19 mouse cellular contexts compared by ENCODE assay signal in the genomic region with DNA sequence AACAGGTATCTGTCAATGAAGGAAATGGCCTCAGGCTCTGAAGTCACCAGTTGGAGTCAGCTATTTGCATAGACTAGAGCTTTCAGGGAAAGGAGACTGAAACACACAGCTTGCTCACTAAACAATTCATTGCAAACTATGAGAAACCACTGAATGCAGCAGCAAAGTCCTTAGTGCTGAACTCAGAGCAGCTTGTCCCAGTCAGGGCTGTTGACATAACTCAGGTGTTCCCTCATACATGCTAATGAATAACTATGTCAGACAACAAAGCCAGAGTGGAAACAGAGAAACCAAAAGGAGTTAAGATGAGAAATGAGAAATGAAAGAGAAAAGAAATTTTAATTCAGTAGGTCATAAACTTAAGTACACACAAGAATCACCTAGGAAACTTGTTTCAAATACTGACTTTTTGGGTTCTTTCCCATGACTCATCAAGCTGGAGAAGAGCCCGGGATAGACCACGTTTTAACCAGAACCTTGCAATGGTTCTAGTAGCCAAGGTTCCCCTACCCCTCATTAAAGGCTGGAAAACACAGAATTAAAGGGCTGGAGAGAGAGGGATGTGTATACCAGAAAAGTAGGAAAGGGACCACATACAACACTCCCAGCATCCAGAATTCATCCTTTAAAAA. TPM values are rescaled to one million over a fixed set of nuclear protein-coding genes. Genes with fewer than 3 reads are reported as not detected.
DNase-seq lines count a peak whose midpoint lies in the region; ATAC-seq and TF ChIP-seq lines count a peak whose summit lies in the region.
"Had no signal": no experiment of that assay in that cellular context is flagged by ENCODE, and none has a peak within 500 bp of the region (broad histone marks: within the 10 kb centered on the region; RNA-seq: fewer than 3 reads in every experiment).

No protein-coding gene starts in this region.

- peaks cover 3% of the 10 kb centered on the region; the same call in 1 of the 2 replicates for H3K36me3 ChIP-seq in intestine, postnatal 0 days (ENCODE audit: control insufficient read depth, insufficient read depth)
- H3K36me3 ChIP-seq in intestine, embryonic 16.5 days (ENCODE audit: control insufficient read depth, insufficient read depth, low read length), result no peaks in the 10 kb centered on the region
- H3K36me3 ChIP-seq in liver, embryonic 13.5 days, result no peaks in the 10 kb centered on the region
- H3K36me3 ChIP-seq in stomach, embryonic 16.5 days (ENCODE audit: control insufficient read depth, insufficient read depth, low read length), result no peaks in the 10 kb centered on the region
- no peaks in the 10 kb centered on the region for H3K36me3 ChIP-seq in midbrain, embryonic 11.5 days (ENCODE audit: control insufficient read depth, insufficient read depth, low read length)
- H3K36me3 ChIP-seq: embryonic facial prominence, embryonic 13.5 days; forebrain, embryonic 10.5 days; hindbrain, embryonic 12.5 days; neural tube, embryonic 15.5 days had no signal

- H3K27ac ChIP-seq in intestine, postnatal 0 days (ENCODE audit: low read depth, low read length), result peak overlapping the region; percentile 57
- no peak overlapping the region; the same call in 1 of the 2 replicates for H3K27ac ChIP-seq in intestine, embryonic 16.5 days (ENCODE audit: low read length)
- H3K27ac ChIP-seq in liver, embryonic 13.5 days, result peak overlapping the region; percentile 56; the same call in 1 of the 2 replicates
- H3K27ac ChIP-seq in stomach, embryonic 16.5 days (ENCODE audit: low read length), result peak overlapping the region; percentile 72
- no peak overlapping the region for H3K27ac ChIP-seq in midbrain, embryonic 11.5 days (ENCODE audit: low read depth, low read length)
- H3K27ac ChIP-seq: embryonic facial prominence, embryonic 13.5 days; forebrain, embryonic 10.5 days; hindbrain, embryonic 12.5 days; neural tube, embryonic 15.5 days had no signal

- H3K9ac ChIP-seq in intestine, postnatal 0 days (ENCODE audit: low read depth, low read length), result no peak overlapping the region
- no peak overlapping the region for H3K9ac ChIP-seq in intestine, embryonic 16.5 days (ENCODE audit: low read depth, low read length)
- H3K9ac ChIP-seq in liver, embryonic 13.5 days, result no peak overlapping the region
- H3K9ac ChIP-seq in stomach, embryonic 16.5 days (ENCODE audit: low read length), result no peak overlapping the region
- no peak overlapping the region for H3K9ac ChIP-seq in midbrain, embryonic 11.5 days (ENCODE audit: low read length)
- H3K9ac ChIP-seq: embryonic facial prominence, embryonic 13.5 days; forebrain, postnatal 0 days; hindbrain, embryonic 12.5 days; neural tube, embryonic 15.5 days had no signal

- H3K27me3 ChIP-seq in intestine, postnatal 0 days (replicated peaks; ENCODE audit: control insufficient read depth, insufficient read depth, low read length), result no peaks in the 10 kb centered on the region
- no peaks in the 10 kb centered on the region for H3K27me3 ChIP-seq in intestine, embryonic 16.5 days (replicated peaks; ENCODE audit: control insufficient read depth, insufficient read depth, low read length)
- H3K27me3 ChIP-seq in liver, embryonic 13.5 days, result no peaks in the 10 kb centered on the region
- H3K27me3 ChIP-seq in stomach, embryonic 16.5 days (ENCODE audit: control insufficient read depth, insufficient read depth, low read length), result no peaks in the 10 kb centered on the region
- H3K27me3 ChIP-seq in midbrain, embryonic 11.5 days (ENCODE audit: control insufficient read depth, insufficient read depth, low read length), result no peaks in the 10 kb centered on the region
- H3K27me3 ChIP-seq: CH12.LX; embryonic facial prominence, embryonic 13.5 days; hindbrain, embryonic 12.5 days; neural tube, embryonic 15.5 days had no signal

- H3K4me1 ChIP-seq in intestine, postnatal 0 days (replicated peaks; ENCODE audit: control insufficient read depth, insufficient read depth, low read length), result 0 out of 2 replicates have a peak, but pooled peaks cover 8% of the 10 kb centered on the region
- H3K4me1 ChIP-seq in intestine, embryonic 16.5 days (ENCODE audit: control insufficient read depth, insufficient read depth, low read length), result peaks cover 20% of the 10 kb centered on the region
- peaks cover 4% of the 10 kb centered on the region for H3K4me1 ChIP-seq in liver, embryonic 13.5 days (replicated peaks)
- H3K4me1 ChIP-seq in stomach, embryonic 16.5 days (ENCODE audit: control insufficient read depth, insufficient read depth, low read length), result peaks cover 12% of the 10 kb centered on the region
- H3K4me1 ChIP-seq in midbrain, embryonic 11.5 days (ENCODE audit: control insufficient read depth, insufficient read depth, low read length), result no peaks in the 10 kb centered on the region
- H3K4me1 ChIP-seq: hindbrain, embryonic 12.5 days had no signal

- peak; percentile 97 for DNase-seq in 3T3-L1 (ENCODE audit: low read depth, low spot score)
- no peak for DNase-seq in liver, embryonic 13.5 days
- DNase-seq in midbrain, embryonic 11.5 days (ENCODE audit: low spot score, missing footprints), result no peak
- no peak for DNase-seq in left cerebral cortex, adult 8-10 months (ENCODE audit: low spot score in 2 of 2)
- DNase-seq: adrenal gland, adult 8-10 months; cerebellum, postnatal 10 days; forebrain, postnatal 0 days; midbrain, embryonic 14.5 days; thymus, postnatal 14 days had no signal

- 43% methylated on average over 2 of the region's 2 CpGs for WGBS in intestine, postnatal 0 days
- WGBS in intestine, embryonic 16.5 days, result 63% methylated on average over 2 of the region's 2 CpGs
- WGBS in liver, embryonic 13.5 days (ENCODE audit: insufficient replicate concordance), result 73% methylated on average over 2 of the region's 2 CpGs
- WGBS in stomach, embryonic 16.5 days, result 63% methylated on average over 2 of the region's 2 CpGs
- WGBS in midbrain, embryonic 11.5 days, result 90% methylated on average over 2 of the region's 2 CpGs

- 0 out of 2 replicates have a peak, but pooled peaks have one; percentile 32 for ATAC-seq in intestine, postnatal 0 days
- ATAC-seq in intestine, embryonic 16.5 days, result no peak
- no peak for ATAC-seq in liver, embryonic 13.5 days (ENCODE audit: low read depth)
- ATAC-seq in stomach, embryonic 16.5 days (ENCODE audit: insufficient read depth, low FRiP score), result peak; percentile 42; the same call in 1 of the 2 replicates
- no peak for ATAC-seq in midbrain, embryonic 11.5 days (ENCODE audit: low FRiP score)
- ATAC-seq: forebrain, postnatal 0 days; lung, postnatal 0 days had no signal

- H3K4me2 ChIP-seq in intestine, postnatal 0 days (replicated peaks; ENCODE audit: low read depth), result no peak overlapping the region
- no peak overlapping the region for H3K4me2 ChIP-seq in intestine, embryonic 16.5 days (ENCODE audit: low read depth, low read length)
- no peak overlapping the region for H3K4me2 ChIP-seq in liver, embryonic 13.5 days
- no peak overlapping the region for H3K4me2 ChIP-seq in stomach, embryonic 16.5 days (ENCODE audit: low read depth, low read length)
- H3K4me2 ChIP-seq in midbrain, embryonic 11.5 days, result no peak overlapping the region
- H3K4me2 ChIP-seq: embryonic facial prominence, embryonic 13.5 days; heart, embryonic 11.5 days; hindbrain, embryonic 12.5 days; neural tube, embryonic 15.5 days had no signal

- no peaks in the 10 kb centered on the region for H3K9me3 ChIP-seq in intestine, postnatal 0 days (ENCODE audit: control insufficient read depth)
- no peaks in the 10 kb centered on the region for H3K9me3 ChIP-seq in intestine, embryonic 16.5 days (ENCODE audit: control insufficient read depth, low read length)
- no peaks in the 10 kb centered on the region for H3K9me3 ChIP-seq in liver, embryonic 13.5 days (replicated peaks)
- H3K9me3 ChIP-seq in stomach, embryonic 16.5 days (replicated peaks; ENCODE audit: control insufficient read depth, low read length), result no peaks in the 10 kb centered on the region
- no peaks in the 10 kb centered on the region for H3K9me3 ChIP-seq in midbrain, embryonic 11.5 days (ENCODE audit: control insufficient read depth, low read length)
- H3K9me3 ChIP-seq: embryonic facial prominence, embryonic 13.5 days; forebrain, embryonic 10.5 days; hindbrain, embryonic 12.5 days; neural tube, embryonic 15.5 days had no signal

- TF ChIP-seq CTCF in intestine, postnatal 0 days (IDR thresholded peaks at IDR 0.05; ENCODE audit: low read depth), result no peak

- no peak overlapping the region for H3K4me3 ChIP-seq in intestine, postnatal 0 days (ENCODE audit: low read depth, low read length)
- no peak overlapping the region for H3K4me3 ChIP-seq in intestine, embryonic 16.5 days (ENCODE audit: low read length)
- H3K4me3 ChIP-seq in liver, embryonic 13.5 days (replicated peaks), result no peak overlapping the region
- no peak overlapping the region for H3K4me3 ChIP-seq in stomach, embryonic 16.5 days (replicated peaks; ENCODE audit: low read length)
- no peak overlapping the region for H3K4me3 ChIP-seq in midbrain, embryonic 11.5 days (ENCODE audit: low read depth, low read length)
- H3K4me3 ChIP-seq: embryonic facial prominence, embryonic 13.5 days; forebrain, embryonic 10.5 days; hindbrain, embryonic 12.5 days; neural tube, embryonic 15.5 days had no signal

RNA-seq across cellular contexts. Expression of a gene that starts 22.5 kb away (rescaled TPM):
- 64.3 and 78.9 TPM in 2 replicates for polyA plus RNA-seq in intestine, postnatal 0 days (2015; fragmentation: Nextera tagmentation; extraction: Ambion mirVana)
- 105 and 112 TPM in 2 replicates for polyA plus RNA-seq in intestine, embryonic 16.5 days (2015; fragmentation: Nextera tagmentation; extraction: Ambion mirVana)
- 7.8 and 12.0 TPM in 2 replicates for polyA plus RNA-seq in liver, embryonic 13.5 days (2015; fragmentation: Nextera tagmentation; extraction: Ambion mirVana)
- polyA plus RNA-seq in stomach, embryonic 16.5 days (2015; fragmentation: Nextera tagmentation; extraction: Ambion mirVana), result 89.4 and 95.8 TPM in 2 replicates
- 22.0 and 25.9 TPM in 2 replicates for polyA plus RNA-seq in midbrain, embryonic 11.5 days (2014; fragmentation: Nextera tagmentation; extraction: Ambion mirVana)
- total RNA-seq in left cerebral cortex, adult 8-10 months (2022), result 10 to 100 TPM in 3 of 4 experiments, 1 to 10 TPM in 1; 8.6 to 12.5 (median 10.2) TPM

Comparison
In these comparisons a context has a peak if more than half of its experiments do, and no peak if none do; other contexts are left out.
1. ATAC-seq: peak in intestine, postnatal 0 days (single experiment) and stomach, embryonic 16.5 days (single experiment); none in intestine, embryonic 16.5 days (single experiment), liver, embryonic 13.5 days (single experiment) and midbrain, embryonic 11.5 days (single experiment).
2. H3K27ac ChIP-seq: peak in intestine, postnatal 0 days (single experiment), liver, embryonic 13.5 days (single experiment) and stomach, embryonic 16.5 days (single experiment); none in intestine, embryonic 16.5 days (single experiment) and midbrain, embryonic 11.5 days (single experiment).